Mouse (Mus musculus) kidney, postnatal 14 days (tissue): ENCODE results near the gene Gm20388.

Experiments
- DNase-seq: peaks from one replicate; pipeline ENCODE4 v3.0.0; 2022; ENCODE audit warnings: mixed read lengths

The Gm20388 gene

DNA sequence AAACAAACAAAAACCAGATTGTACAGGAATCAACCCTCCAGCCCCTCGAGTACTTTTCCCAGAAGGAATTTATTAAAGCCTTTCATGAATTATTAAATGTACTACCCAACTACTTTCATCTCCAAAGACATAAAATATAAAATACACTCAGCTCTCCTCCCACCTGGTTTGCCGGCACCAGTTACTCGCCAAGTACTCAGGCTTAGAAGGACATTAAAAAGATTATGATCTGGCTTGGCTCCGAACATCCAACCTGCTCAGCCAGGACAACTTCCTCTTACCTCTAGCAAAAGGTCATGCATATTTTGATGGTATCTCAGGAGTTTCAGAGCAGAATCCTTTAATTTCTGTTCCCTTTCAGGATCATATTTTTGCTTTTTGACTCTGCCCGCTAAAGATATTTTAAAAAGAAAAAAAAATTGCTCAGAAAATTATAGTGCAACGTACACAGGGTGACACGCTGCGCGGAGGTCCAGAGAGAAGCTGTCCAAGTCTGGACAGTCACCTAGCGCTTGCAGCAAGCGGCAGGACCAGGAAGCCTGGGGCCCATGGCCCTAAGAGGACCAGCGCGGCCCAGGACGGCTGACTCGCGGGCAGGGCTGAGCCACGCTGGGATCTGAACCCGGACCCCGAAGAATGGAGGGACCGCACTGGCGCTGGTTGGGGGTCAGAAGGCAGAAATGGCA, 3407.3 kb downstream of the Gm20388 start:
- DNase-seq, result no peak

DNA sequence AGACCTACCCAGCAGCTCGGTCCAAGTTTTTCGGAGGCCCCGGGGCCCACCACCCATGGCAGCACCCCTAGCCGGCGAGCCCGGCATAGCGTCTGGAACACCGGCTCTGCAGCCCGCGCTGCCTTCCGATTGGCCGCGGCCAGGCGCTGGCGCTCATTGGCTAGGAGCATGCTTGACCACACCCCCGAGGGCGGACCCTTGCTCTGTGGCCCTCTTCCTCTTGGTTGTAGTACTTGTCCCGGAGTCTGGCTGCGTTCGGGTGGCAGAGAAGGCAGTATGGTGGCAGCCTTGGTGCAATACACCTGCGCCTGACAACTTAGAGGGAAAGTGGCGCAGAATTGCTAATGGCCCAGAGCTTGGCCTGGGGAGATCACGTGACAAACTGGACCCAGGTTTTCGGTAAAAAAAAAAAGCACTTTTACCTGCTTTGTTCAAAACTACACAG, 3407.8 kb downstream of the Gm20388 start, which contains the start of gene Fanca:
Gene Fanca (minus strand): TSS at position 110 of the 445 bp plus-strand sequence.
- peak; percentile 96 for DNase-seq

DNA sequence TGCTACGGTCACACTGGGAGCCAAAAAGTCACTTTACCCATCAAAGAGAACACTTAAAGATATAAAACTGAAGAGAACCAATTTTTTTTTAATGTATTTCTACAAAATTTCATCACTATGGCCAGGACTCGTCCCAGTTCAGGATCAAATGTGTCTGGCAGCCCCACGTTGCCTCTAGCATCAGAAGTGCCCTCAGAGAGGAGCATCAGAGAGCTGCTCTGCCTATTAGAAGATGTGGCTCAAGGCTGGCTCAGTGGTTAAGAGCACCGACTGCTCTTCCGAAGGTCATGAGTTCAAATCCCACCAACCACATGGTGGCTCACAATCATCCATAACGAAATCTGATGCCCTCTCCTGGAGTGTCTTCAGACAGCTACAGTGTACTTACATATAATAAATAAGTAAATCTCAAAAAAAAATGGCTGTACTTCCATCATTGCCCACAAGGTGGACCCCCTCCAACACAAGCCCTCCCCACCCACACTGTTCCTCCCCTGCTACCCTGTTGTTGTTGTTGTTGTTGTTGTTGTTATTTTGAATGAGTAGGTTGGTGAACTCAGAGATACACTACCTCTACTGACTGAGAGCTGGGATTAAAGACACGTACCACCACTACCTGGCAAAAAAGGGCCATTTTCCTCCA, 3409.0 kb downstream of the Gm20388 start:
- DNase-seq, result peak; percentile 64

- no peak for DNase-seq
Observed at GRCm38 (mm10) chr8:123328552-123328951, 3417.9 kb downstream of the Gm20388 start.

DNA sequence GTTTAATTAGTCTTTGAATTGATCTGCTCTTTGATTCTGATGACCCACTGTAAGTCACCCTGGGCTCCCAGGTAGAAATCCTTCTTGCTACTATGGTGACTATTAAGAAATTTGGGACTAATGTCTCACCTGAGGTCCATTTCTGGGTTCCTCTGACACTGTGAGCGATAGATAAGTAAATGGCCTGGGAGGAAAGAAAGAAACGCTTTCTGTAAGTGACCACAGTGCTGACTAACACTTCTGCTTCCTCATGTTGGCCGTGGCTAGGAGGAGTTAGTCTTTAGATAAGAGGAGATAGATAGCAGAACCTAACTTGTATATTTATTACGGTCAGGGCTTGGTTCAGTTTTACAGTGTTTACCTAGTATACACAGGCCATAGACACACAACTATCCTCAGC, 3418.7 kb downstream of the Gm20388 start:
- DNase-seq, result no peak

- no peak for DNase-seq
Observed at GRCm38 (mm10) chr8:123329961-123330360, 3419.3 kb downstream of the Gm20388 start.

GRCm38 (mm10) chr8:123330701-123331100, 3420.1 kb downstream of the Gm20388 start:
- no peak for DNase-seq

GRCm38 (mm10) chr8:123331301-123331700, 3420.7 kb downstream of the Gm20388 start:
- DNase-seq, result no peak

DNA sequence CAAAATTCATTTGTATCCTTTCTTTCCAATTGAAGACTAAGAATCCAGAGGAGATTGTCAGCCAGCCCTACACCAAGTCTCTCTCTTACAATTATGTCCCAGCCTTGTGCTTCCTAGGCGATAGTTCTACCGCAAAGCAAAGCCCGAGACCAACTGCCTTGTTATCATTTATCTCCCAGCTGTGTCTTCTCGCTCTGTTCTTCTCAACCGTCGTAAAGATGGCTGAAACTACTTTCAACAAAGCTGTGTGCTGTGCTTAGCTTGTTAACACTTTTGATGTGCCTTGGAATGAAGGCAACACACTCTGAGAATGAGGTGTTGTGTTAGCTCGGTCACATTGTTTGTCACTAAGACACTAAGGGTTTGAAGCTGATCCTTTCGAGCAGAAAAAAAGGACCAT, 3421.2 kb downstream of the Gm20388 start:
- DNase-seq, result no peak

- DNase-seq, result peak; percentile 89
Observed at GRCm38 (mm10) chr8:123332262-123333090, 3421.8 kb downstream of the Gm20388 start, which contains the start of gene Spire2. Gene Spire2, plus strand, starts transcription at chr8:123332713.

DNA sequence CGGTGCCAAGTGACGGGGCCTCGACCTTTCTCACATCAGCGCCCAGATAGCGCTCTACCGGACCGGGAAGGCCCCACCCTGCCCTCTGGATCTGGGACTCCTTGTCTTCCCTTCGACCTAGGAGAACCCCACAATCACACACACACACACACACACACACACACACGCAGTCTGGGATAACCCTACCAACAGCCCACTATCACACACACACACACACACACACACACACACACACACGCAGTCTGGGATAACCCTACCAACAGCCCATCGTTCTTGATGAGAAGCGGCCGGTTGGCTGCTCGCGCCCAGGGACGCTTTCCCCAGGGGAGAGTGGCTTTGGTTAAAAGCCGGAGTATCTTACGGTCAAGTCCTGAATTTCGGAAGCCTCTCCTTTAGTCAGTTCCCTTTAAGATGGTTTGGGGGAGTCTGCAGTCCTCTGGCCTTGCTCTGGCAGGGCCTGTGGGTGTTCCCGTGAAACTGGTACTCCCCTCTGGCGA, 3422.5 kb downstream of the Gm20388 start:
- DNase-seq, result no peak

- no peak for DNase-seq
Observed at GRCm38 (mm10) chr8:123333864-123334263, 3423.2 kb downstream of the Gm20388 start.

- DNase-seq, result no peak
Observed at GRCm38 (mm10) chr8:123334467-123334866, 3423.8 kb downstream of the Gm20388 start.

DNA sequence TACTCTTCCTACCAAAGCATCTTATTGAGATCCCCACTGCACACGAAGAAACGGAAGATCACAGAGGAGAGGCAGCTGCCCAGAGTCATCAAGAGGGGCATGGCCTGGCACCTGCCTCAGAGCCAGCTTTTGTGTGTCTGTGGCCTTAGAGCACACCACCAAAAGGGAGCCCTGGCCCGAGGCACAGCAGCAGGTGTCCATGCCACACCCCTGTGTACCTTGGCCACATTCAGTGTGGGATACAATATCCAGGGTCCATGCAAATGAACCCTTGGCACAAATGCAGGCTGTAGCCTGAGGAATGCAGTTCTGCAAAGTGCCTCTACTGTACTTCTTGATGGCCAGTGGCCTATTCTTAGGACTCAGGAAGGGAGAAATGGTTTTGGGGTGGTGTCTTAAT, 3426.8 kb downstream of the Gm20388 start:
- DNase-seq, result no peak

- no peak for DNase-seq
Observed at GRCm38 (mm10) chr8:123340071-123340470, 3429.4 kb downstream of the Gm20388 start.

- no peak for DNase-seq
Observed at GRCm38 (mm10) chr8:123341040-123342015, 3430.7 kb downstream of the Gm20388 start.

DNA sequence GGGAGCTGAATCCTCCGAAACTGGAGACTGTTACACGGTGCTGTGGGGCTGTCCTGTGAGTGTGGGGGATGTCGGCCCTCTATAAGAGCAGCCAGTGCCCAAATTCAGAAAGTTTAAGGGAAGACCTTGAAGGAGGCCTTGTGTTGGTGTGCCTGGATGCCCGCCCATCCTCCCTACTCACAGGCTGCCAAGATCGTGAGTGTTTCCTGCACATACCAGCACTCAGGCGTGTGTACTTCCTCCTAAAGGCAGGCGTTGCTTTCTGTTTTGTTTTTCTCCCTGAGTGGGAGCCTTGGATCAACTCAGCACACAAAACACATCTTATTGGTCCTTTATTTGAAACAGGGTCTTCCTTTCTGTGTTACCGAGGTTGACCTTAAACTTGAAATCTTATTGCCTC, 3431.6 kb downstream of the Gm20388 start:
- no peak for DNase-seq

DNA sequence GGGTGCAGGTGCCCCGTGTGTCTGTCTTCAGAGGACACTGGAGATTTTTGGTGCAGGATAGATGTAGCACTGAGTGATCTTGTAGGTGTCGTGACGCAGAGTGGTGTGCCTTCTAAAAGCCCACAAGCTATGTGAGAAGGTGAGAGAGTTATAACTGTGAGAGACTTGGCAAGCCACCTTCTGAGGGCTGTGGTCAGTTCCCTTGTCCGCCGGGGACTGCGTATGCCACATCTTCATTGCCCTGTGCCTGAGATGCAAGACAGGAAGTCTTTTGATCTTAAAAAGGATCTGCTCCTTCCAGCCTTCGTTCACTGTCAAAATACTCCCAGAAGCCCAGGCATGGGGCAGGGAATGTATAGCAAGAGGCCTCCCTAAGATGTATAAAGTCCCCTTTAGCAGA, 3432.3 kb downstream of the Gm20388 start:
- no peak for DNase-seq

DNA sequence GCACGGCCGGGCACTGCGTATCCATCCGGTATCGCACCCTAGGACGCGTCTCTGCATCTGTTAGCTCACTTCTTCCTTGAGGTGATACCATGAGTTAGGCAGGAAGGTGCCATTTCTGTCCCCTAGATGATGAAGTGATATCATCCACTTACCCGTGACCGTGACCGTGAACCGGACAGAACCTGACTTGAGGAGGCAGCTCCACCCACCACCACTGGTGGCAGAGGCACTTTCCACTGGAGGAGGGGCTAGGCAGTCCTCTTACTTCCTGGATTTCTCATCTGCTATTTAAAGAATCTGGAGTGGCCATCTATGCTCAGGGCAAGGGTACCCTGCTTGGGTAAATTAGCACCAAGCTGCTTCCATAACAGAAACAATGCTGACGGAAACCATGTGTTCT, 3432.8 kb downstream of the Gm20388 start:
- no peak for DNase-seq

DNA sequence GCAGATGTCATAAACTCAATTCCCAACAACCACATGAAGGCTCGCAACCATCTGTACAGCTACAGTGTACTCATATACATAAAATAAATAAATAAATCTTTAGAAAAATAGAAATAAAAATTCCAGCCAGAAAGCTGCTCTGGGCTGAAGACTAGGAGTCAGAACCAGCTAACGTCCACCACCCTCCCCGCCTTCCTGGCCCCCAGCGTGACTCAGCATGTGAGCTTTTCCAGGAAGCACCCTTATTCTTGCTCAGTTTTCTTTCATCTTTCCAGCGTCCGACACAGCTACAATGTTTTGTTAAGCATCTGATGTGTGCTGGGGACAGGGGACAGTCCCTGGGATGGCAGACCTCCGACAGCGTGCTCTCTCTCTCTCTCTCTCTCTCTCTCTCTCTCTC, 3434.5 kb downstream of the Gm20388 start:
- peak; percentile 16 for DNase-seq

DNA sequence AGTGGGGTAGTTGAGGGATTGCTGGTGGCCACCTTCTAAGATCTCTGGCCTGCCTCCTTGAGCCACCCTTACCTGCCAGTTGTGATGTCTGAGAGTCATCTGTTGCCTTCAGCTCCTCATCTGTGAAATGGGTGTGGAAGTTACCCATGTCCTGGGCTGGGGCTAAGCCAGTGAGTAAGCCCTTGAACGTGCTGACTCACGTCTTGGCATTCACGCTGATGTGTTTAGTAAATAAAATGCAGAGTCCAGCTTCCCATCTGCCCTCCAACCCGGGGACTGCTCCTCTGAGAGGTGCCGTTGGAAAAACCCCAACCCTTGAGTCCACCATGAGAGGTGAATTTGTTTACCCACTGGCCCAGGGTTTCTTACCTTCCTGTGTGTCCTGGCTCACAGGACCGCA, 3435.2 kb downstream of the Gm20388 start:
- DNase-seq, result no peak

DNA sequence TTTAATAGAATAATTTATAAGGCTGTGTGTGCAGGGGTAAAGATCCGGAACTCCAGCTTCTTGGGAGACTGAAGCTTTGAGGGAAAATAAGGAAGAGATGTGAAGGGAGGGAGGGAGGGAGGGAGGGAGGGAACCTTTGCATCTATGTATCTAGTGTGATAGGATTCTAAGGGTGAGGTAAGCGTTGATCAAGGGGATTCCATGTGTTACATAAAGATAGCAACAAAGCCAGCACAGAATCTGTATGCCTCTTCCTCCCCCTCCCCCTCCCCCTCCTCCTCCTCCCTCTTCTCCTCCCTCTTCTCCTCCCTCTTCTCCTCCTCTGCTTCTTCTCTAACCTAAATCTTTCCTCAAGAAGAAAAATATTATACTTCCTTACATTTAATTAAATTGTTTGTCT, 3436.7 kb downstream of the Gm20388 start:
- no peak for DNase-seq
